20 mouse cellular contexts compared by ENCODE assay signal in genomic region chr19:28465779-28466178, GRCm38 (mm10).
DNase-seq lines count a peak whose midpoint lies in the region; ATAC-seq and TF ChIP-seq lines count a peak whose summit lies in the region.
"Had no signal": no experiment of that assay in that cellular context is flagged by ENCODE, and none has a peak within 500 bp of the region (broad histone marks: within the 10 kb centered on the region; RNA-seq: fewer than 3 reads in every experiment).

No protein-coding gene starts in this region.

- H3K9me3 ChIP-seq in heart, embryonic 11.5 days (replicated peaks; ENCODE audit: control insufficient read depth, low read length), result no peaks in the 10 kb centered on the region
- no peaks in the 10 kb centered on the region for H3K9me3 ChIP-seq in heart, embryonic 13.5 days
- H3K9me3 ChIP-seq: embryonic facial prominence, embryonic 12.5 days; forebrain, embryonic 13.5 days; forebrain, embryonic 15.5 days had no signal

- no peak for TF ChIP-seq CTCF in layer of hippocampus, adult 2 months (conservative IDR thresholded peaks at IDR 0.05)

- no peak for DNase-seq in heart, adult 11 months
- DNase-seq in heart, postnatal 4 days, result no peak
- DNase-seq in layer of hippocampus, adult 2 months (ENCODE audit: low spot score in 2 of 2), result no peak
- no peak for DNase-seq in layer of hippocampus, adult 9-11 months
- DNase-seq in right cerebral cortex, postnatal 14 days, result no peak
- DNase-seq: adrenal gland, adult 2 months; adrenal gland, postnatal 10 days; adrenal gland, postnatal 25 days; cerebellum, adult 11 months; cerebellum, adult 18-20 months; cerebellum, adult 8-10 months; cerebellum, adult 9-11 months; cerebellum, postnatal 14 days; cerebellum, postnatal 36 days; embryo, embryonic 11 days had no signal

- H3K4me1 ChIP-seq in heart, embryonic 11.5 days (ENCODE audit: control insufficient read depth, insufficient read depth, low read length), result 0 out of 2 replicates have a peak, but pooled peaks cover 5% of the 10 kb centered on the region
- H3K4me1 ChIP-seq in heart, embryonic 13.5 days, result peaks cover 22% of the 10 kb centered on the region

- H3K27ac ChIP-seq in heart, embryonic 11.5 days (ENCODE audit: low read depth, low read length), result peak overlapping the region; percentile 22; the same call in 1 of the 2 replicates
- peak overlapping the region; percentile 39; the same call in 1 of the 2 replicates for H3K27ac ChIP-seq in heart, embryonic 13.5 days (replicated peaks)
- H3K27ac ChIP-seq in layer of hippocampus, adult 2 months, result peak overlapping the region; percentile 28; the same call in 1 of the 2 replicates
- H3K27ac ChIP-seq: embryonic facial prominence, embryonic 12.5 days; forebrain, embryonic 13.5 days; forebrain, embryonic 15.5 days had no signal

- ATAC-seq in heart, embryonic 11.5 days (replicated peaks; ENCODE audit: insufficient number of reproducible peaks, low FRiP score, low TSS enrichment), result no peak
- no peak for ATAC-seq in heart, embryonic 13.5 days (ENCODE audit: extremely low read depth, insufficient number of reproducible peaks, low FRiP score, low TSS enrichment)
- ATAC-seq: forebrain, embryonic 13.5 days; forebrain, embryonic 15.5 days had no signal

- no peak overlapping the region for H3K9ac ChIP-seq in heart, embryonic 11.5 days (ENCODE audit: low read depth, low read length)
- H3K9ac ChIP-seq in heart, embryonic 13.5 days, result no peak overlapping the region
- H3K9ac ChIP-seq: embryonic facial prominence, embryonic 12.5 days; forebrain, embryonic 13.5 days; forebrain, embryonic 15.5 days had no signal

- no peak overlapping the region for H3K4me2 ChIP-seq in heart, embryonic 11.5 days
- H3K4me2 ChIP-seq in heart, embryonic 13.5 days, result no peak overlapping the region
- H3K4me2 ChIP-seq: embryonic facial prominence, embryonic 12.5 days; forebrain, embryonic 13.5 days; forebrain, embryonic 15.5 days had no signal

- H3K36me3 ChIP-seq in heart, embryonic 11.5 days (ENCODE audit: control insufficient read depth, insufficient read depth, low read length), result no peaks in the 10 kb centered on the region
- H3K36me3 ChIP-seq in heart, embryonic 13.5 days, result no peaks in the 10 kb centered on the region
- H3K36me3 ChIP-seq: embryonic facial prominence, embryonic 12.5 days; forebrain, embryonic 15.5 days had no signal

- 36% methylated on average over 5 of the region's 5 CpGs for WGBS in heart, embryonic 11.5 days (ENCODE audit: insufficient replicate concordance)
- WGBS in heart, embryonic 13.5 days, result 32% methylated on average over 5 of the region's 5 CpGs

- H3K4me3 ChIP-seq in heart, embryonic 11.5 days (ENCODE audit: low read depth, low read length), result no peak overlapping the region
- no peak overlapping the region for H3K4me3 ChIP-seq in heart, embryonic 13.5 days
- no peak overlapping the region for H3K4me3 ChIP-seq in layer of hippocampus, adult 2 months
- H3K4me3 ChIP-seq: embryonic facial prominence, embryonic 12.5 days; forebrain, embryonic 13.5 days; forebrain, embryonic 15.5 days had no signal

- no peaks in the 10 kb centered on the region for H3K27me3 ChIP-seq in heart, embryonic 11.5 days (ENCODE audit: control insufficient read depth, insufficient read depth, low read length)
- H3K27me3 ChIP-seq in heart, embryonic 13.5 days (replicated peaks), result no peaks in the 10 kb centered on the region
- H3K27me3 ChIP-seq: forebrain, embryonic 15.5 days had no signal
